ENCODE assay signal across 15 mouse cellular contexts in genomic region chr6:100301410-100302108, GRCm38 (mm10). TPM values are rescaled to one million over a fixed set of nuclear protein-coding genes. Genes with fewer than 3 reads are reported as not detected.
A peak's percentile ranks its signal among the peaks of the same experiment; 100 is the strongest.
DNase-seq lines count a peak whose midpoint lies in the region; ATAC-seq and TF ChIP-seq lines count a peak whose summit lies in the region.
"Had no signal": no experiment of that assay in that cellular context is flagged by ENCODE, and none has a peak within 500 bp of the region (broad histone marks: within the 10 kb centered on the region; RNA-seq: fewer than 3 reads in every experiment).

No protein-coding gene starts in this region.

- no peak overlapping the region for H3K9ac ChIP-seq in kidney, postnatal 0 days (ENCODE audit: low read depth, low read length)
- H3K9ac ChIP-seq in midbrain, embryonic 11.5 days (ENCODE audit: low read length) = no peak overlapping the region
- H3K9ac ChIP-seq in midbrain, embryonic 16.5 days (ENCODE audit: low read depth, low read length) = no peak overlapping the region
- no peak overlapping the region for H3K9ac ChIP-seq in midbrain, embryonic 13.5 days (replicated peaks)
- H3K9ac ChIP-seq: forebrain, embryonic 13.5 days; hindbrain, embryonic 12.5 days had no signal

- H3K27ac ChIP-seq in kidney, postnatal 0 days = no peak overlapping the region
- no peak overlapping the region for H3K27ac ChIP-seq in midbrain, embryonic 11.5 days (ENCODE audit: low read depth, low read length)
- H3K27ac ChIP-seq in midbrain, embryonic 16.5 days (ENCODE audit: low read length) = no peak overlapping the region
- H3K27ac ChIP-seq in midbrain, embryonic 13.5 days = no peak overlapping the region
- H3K27ac ChIP-seq: forebrain, embryonic 13.5 days; hindbrain, embryonic 12.5 days had no signal

- H3K4me2 ChIP-seq in kidney, postnatal 0 days (ENCODE audit: low read length) = no peak overlapping the region
- H3K4me2 ChIP-seq in midbrain, embryonic 11.5 days = no peak overlapping the region
- no peak overlapping the region for H3K4me2 ChIP-seq in midbrain, embryonic 16.5 days (ENCODE audit: low read length)
- no peak overlapping the region for H3K4me2 ChIP-seq in midbrain, embryonic 13.5 days (replicated peaks)
- H3K4me2 ChIP-seq: forebrain, embryonic 13.5 days; hindbrain, embryonic 12.5 days had no signal

- WGBS in kidney, postnatal 0 days = 64% methylated on average over 8 of the region's 8 CpGs
- 64% methylated on average over 8 of the region's 8 CpGs for WGBS in midbrain, embryonic 11.5 days
- WGBS in midbrain, embryonic 16.5 days = 65% methylated on average over 8 of the region's 8 CpGs
- WGBS in midbrain, embryonic 13.5 days = 62% methylated on average over 8 of the region's 8 CpGs

- H3K4me3 ChIP-seq in kidney, postnatal 0 days (replicated peaks; ENCODE audit: low read depth, low read length) = no peak overlapping the region
- H3K4me3 ChIP-seq in midbrain, embryonic 11.5 days (ENCODE audit: low read depth, low read length) = no peak overlapping the region
- no peak overlapping the region for H3K4me3 ChIP-seq in midbrain, embryonic 16.5 days (ENCODE audit: low read depth, low read length)
- no peak overlapping the region for H3K4me3 ChIP-seq in midbrain, embryonic 13.5 days (replicated peaks)
- H3K4me3 ChIP-seq: forebrain, embryonic 13.5 days; hindbrain, embryonic 12.5 days; megakaryocyte, embryonic 14.5 days had no signal

- no peaks in the 10 kb centered on the region for H3K36me3 ChIP-seq in kidney, postnatal 0 days (ENCODE audit: insufficient read depth, low read length)
- no peaks in the 10 kb centered on the region for H3K36me3 ChIP-seq in midbrain, embryonic 11.5 days (ENCODE audit: control insufficient read depth, insufficient read depth, low read length)
- no peaks in the 10 kb centered on the region for H3K36me3 ChIP-seq in midbrain, embryonic 16.5 days (ENCODE audit: control insufficient read depth, insufficient read depth, low read length)
- no peaks in the 10 kb centered on the region for H3K36me3 ChIP-seq in midbrain, embryonic 13.5 days
- H3K36me3 ChIP-seq: hindbrain, embryonic 12.5 days had no signal

- no peaks in the 10 kb centered on the region for H3K9me3 ChIP-seq in kidney, postnatal 0 days (replicated peaks; ENCODE audit: low read length)
- H3K9me3 ChIP-seq in midbrain, embryonic 11.5 days (ENCODE audit: control insufficient read depth, low read length) = no peaks in the 10 kb centered on the region
- H3K9me3 ChIP-seq in midbrain, embryonic 16.5 days (replicated peaks; ENCODE audit: control insufficient read depth, low read length, poor library complexity, severe bottlenecking) = no peaks in the 10 kb centered on the region
- H3K9me3 ChIP-seq in midbrain, embryonic 13.5 days = no peaks in the 10 kb centered on the region
- H3K9me3 ChIP-seq: forebrain, embryonic 13.5 days; hindbrain, embryonic 12.5 days; megakaryocyte, embryonic 14.5 days had no signal

- no peak for TF ChIP-seq CTCF in kidney, postnatal 0 days (IDR thresholded peaks at IDR 0.05; ENCODE audit: low read depth)

- peak; percentile 27 to 43 for DNase-seq in cerebellum, postnatal 10 days
- no peak for DNase-seq in cerebellum, postnatal 25 days
- peak; percentile 29 for DNase-seq in kidney, postnatal 0 days (ENCODE audit: low spot score)
- DNase-seq in kidney, adult 11 months = no peak
- peak; percentile 73 for DNase-seq in midbrain, embryonic 11.5 days (ENCODE audit: low spot score, missing footprints)
- DNase-seq in layer of hippocampus, adult 8-10 months (ENCODE audit: low spot score in 2 of 2) = no peak
- DNase-seq: cerebellum, adult 9-10 months; layer of hippocampus, postnatal 36 days; right cerebral cortex, postnatal 14 days had no signal

- H3K4me1 ChIP-seq in kidney, postnatal 0 days (replicated peaks; ENCODE audit: insufficient read depth, low read length) = no peaks in the 10 kb centered on the region
- no peaks in the 10 kb centered on the region for H3K4me1 ChIP-seq in midbrain, embryonic 11.5 days (ENCODE audit: control insufficient read depth, insufficient read depth, low read length)
- no peaks in the 10 kb centered on the region for H3K4me1 ChIP-seq in midbrain, embryonic 16.5 days (ENCODE audit: control insufficient read depth, insufficient read depth, low read length)
- H3K4me1 ChIP-seq in midbrain, embryonic 13.5 days (replicated peaks) = no peaks in the 10 kb centered on the region
- H3K4me1 ChIP-seq: forebrain, embryonic 13.5 days; megakaryocyte, embryonic 14.5 days had no signal

- no peaks in the 10 kb centered on the region for H3K27me3 ChIP-seq in kidney, postnatal 0 days (ENCODE audit: insufficient read depth, low read length)
- no peaks in the 10 kb centered on the region; the same call in 1 of the 2 replicates for H3K27me3 ChIP-seq in midbrain, embryonic 11.5 days (ENCODE audit: control insufficient read depth, insufficient read depth, low read length)
- H3K27me3 ChIP-seq in midbrain, embryonic 16.5 days (ENCODE audit: control insufficient read depth, insufficient read depth, low read depth, low read length) = no peaks in the 10 kb centered on the region
- H3K27me3 ChIP-seq in midbrain, embryonic 13.5 days = peaks cover 10% of the 10 kb centered on the region
- H3K27me3 ChIP-seq: forebrain, embryonic 13.5 days had no signal

- 0 out of 2 replicates have a peak, but pooled peaks have one; percentile 40 for ATAC-seq in kidney, postnatal 0 days (replicated peaks; ENCODE audit: low FRiP score, low read depth)
- no peak for ATAC-seq in midbrain, embryonic 11.5 days (ENCODE audit: low FRiP score)
- ATAC-seq in midbrain, embryonic 16.5 days = no peak
- no peak for ATAC-seq in midbrain, embryonic 13.5 days
- ATAC-seq: forebrain, embryonic 13.5 days; inflammation-experienced regulatory T-cells, adult 6 months had no signal

RNA-seq across cellular contexts. Expression of gene Rybp, which starts 14.3 kb away (rescaled TPM):
- polyA plus RNA-seq in kidney, postnatal 0 days (2015; fragmentation: Nextera tagmentation; extraction: Ambion mirVana) = 14.4 and 18.8 TPM in 2 replicates
- 10.0 and 10.3 TPM in 2 replicates for polyA plus RNA-seq in midbrain, embryonic 11.5 days (2014; fragmentation: Nextera tagmentation; extraction: Ambion mirVana)
- polyA plus RNA-seq in midbrain, embryonic 16.5 days (2015; fragmentation: Nextera tagmentation; extraction: Ambion mirVana) = 25.3 and 28.5 TPM in 2 replicates
- total RNA-seq in layer of hippocampus, adult 8-10 months (2022) = 10 to 100 TPM; 45.7 to 51.8 (median 48.0) TPM
- polyA plus RNA-seq in midbrain, embryonic 13.5 days (2015; fragmentation: Nextera tagmentation; extraction: Ambion mirVana) = 18.0 and 19.7 TPM in 2 replicates

Comparison
In these comparisons a context has a peak if more than half of its experiments do, and no peak if none do; other contexts are left out.
1. DNase-seq: peak in cerebellum, postnatal 10 days (2 of 2), kidney, postnatal 0 days (single experiment) and midbrain, embryonic 11.5 days (single experiment); none in cerebellum, postnatal 25 days (0 of 2), kidney, adult 11 months (single experiment) and layer of hippocampus, adult 8-10 months (0 of 2).